Mouse (Mus musculus): ENCODE measurements around the gene Fbh1.

GRCm38 (mm10) chr2:11739516-11740051, 37.8 kb downstream of the Fbh1 start:
- TF ChIP-seq USF1 (IDR thresholded peaks at IDR 0.05; ENCODE audit: low read depth) (no peak), CEBPB (IDR thresholded peaks at IDR 0.05; ENCODE audit: insufficient read depth, poor library complexity, severe bottlenecking) (no peak), POLR2A (IDR thresholded peaks at IDR 0.05; ENCODE audit: insufficient read length, low read depth) (no peak), MAX (IDR thresholded peaks at IDR 0.05; ENCODE audit: low read depth) (no peak), MYOD1 (IDR thresholded peaks at IDR 0.05; ENCODE audit: control insufficient read depth in 1 of 3, insufficient read length in 2 of 3, low read depth in 2 of 3) (no peak)
